Mouse (Mus musculus) hematopoietic stem cell, adult 5-6 weeks (primary cell): Measurements from ENCODE around the gene E030018B13Rik. TPM values are rescaled to one million over a fixed set of nuclear protein-coding genes. Genes with fewer than 3 reads are reported as not detected.

Experiments
- total RNA-seq: library from RNA; stranded (forward); fragments of 172-1452, 232-1000 nt; gene quantifications from 2 replicates; pipeline ENCODE4 v1.2.3, GENCODE M21; 2017

The E030018B13Rik gene
- total RNA-seq, 1 experiment from 2014 or later: not detected

Other genes with a start within 250 kb of the E030018B13Rik start
- gene Klf13, start 22.1 kb downstream of the E030018B13Rik start, total RNA-seq: 16.7 and 24.3 TPM in 2 replicates
- not detected in 2 replicates for gene Trpm1, start 237.0 kb downstream of the E030018B13Rik start, total RNA-seq